Mouse (Mus musculus): ENCODE results near the gene Mrgpre. TPM values are rescaled to one million over a fixed set of nuclear protein-coding genes. Genes with fewer than 3 reads are reported as not detected.

The Mrgpre gene
- total and polyA plus RNA-seq, 3 experiments, result 0.15 to 0.18 TPM; not detected in 1

GRCm38 (mm10) chr7:143783378-143783995 lies 813 bp downstream of the Mrgpre start:
- Histone ChIP-seq H3K79me2 (ENCODE audit: control insufficient read depth, insufficient read depth, low read length, poor library complexity) (no peaks in the 10 kb centered on the region), H3K4me1 (ENCODE audit: control insufficient read depth in 1 of 2, insufficient read depth in 2 of 2, low read length in 2 of 2) (peaks cover 2 to 16% of the 10 kb centered on the region in 2 experiments), H3K27me3 (ENCODE audit: control insufficient read depth in 1 of 2, insufficient read depth in 2 of 2, low read length in 2 of 2) (no peaks in the 10 kb centered on the region), H3K36me3 (ENCODE audit: control insufficient read depth in 1 of 2, insufficient read depth in 2 of 2, low read length in 2 of 2) (no peaks in the 10 kb centered on the region; a peak in 2 of 4 replicates), H3K9ac (ENCODE audit: control insufficient read depth, low read depth, low read length, poor library complexity, severe bottlenecking) (peak overlapping the region; percentile 65; the same call in 1 of the 2 replicates), H3K9me3 (replicated peaks; ENCODE audit: insufficient read depth, low read length) (no peaks in the 10 kb centered on the region), H3K4me3 (ENCODE audit: control insufficient read depth in 1 of 2, insufficient read depth in 1 of 2, low read depth in 2 of 2, low read length in 2 of 2) (peak overlapping the region; percentile 53 to 78; a peak in 3 of 4 replicates), H3K27ac (ENCODE audit: control insufficient read depth, low read depth, low read length) (no peak overlapping the region)
- TF ChIP-seq ETS1 (IDR thresholded peaks at IDR 0.05; ENCODE audit: low read depth, low read length) (no peak), MYC (IDR thresholded peaks at IDR 0.05; ENCODE audit: low read depth, low read length) (no peak), ZMIZ1 (IDR thresholded peaks at IDR 0.05; ENCODE audit: low read depth, low read length) (no peak)
- peak; percentile 32 for DNase-seq (ENCODE audit: low read depth, low spot score)

GRCm38 (mm10) chr7:143777375-143777774 lies 6.9 kb downstream of the Mrgpre start:
- H3K79me2 ChIP-seq (ENCODE audit: control insufficient read depth, insufficient read depth, low read length, poor library complexity), result no peaks in the 10 kb centered on the region
- H3K9ac ChIP-seq (ENCODE audit: control insufficient read depth, low read depth, low read length, poor library complexity, severe bottlenecking), result no peak overlapping the region
- H3K4me3 ChIP-seq (ENCODE audit: control insufficient read depth in 1 of 2, insufficient read depth in 1 of 2, low read depth in 2 of 2, low read length in 2 of 2), result no peak overlapping the region
- TF ChIP-seq UBTF (IDR thresholded peaks at IDR 0.05; ENCODE audit: borderline replicate concordance, insufficient read depth, low read depth, low read length) (no peak), SIN3A (IDR thresholded peaks at IDR 0.05; ENCODE audit: low read length) (no peak), JUND (IDR thresholded peaks at IDR 0.05; ENCODE audit: low read depth, low read length) (no peak), MEF2A (IDR thresholded peaks at IDR 0.05; ENCODE audit: extremely low read depth, insufficient replicate concordance, low read depth, low read length, poor library complexity, severe bottlenecking) (no peak), CTCF (IDR thresholded peaks at IDR 0.05 in 2 of 3, conservative IDR thresholded peaks at IDR 0.05 in 1 of 3; ENCODE audit: control insufficient read depth in 1 of 3, insufficient read depth in 1 of 3, low read depth in 2 of 3, low read length in 3 of 3, poor library complexity in 1 of 3, severe bottlenecking in 1 of 3) (no peak), POLR2AphosphoS5 (IDR thresholded peaks at IDR 0.05; ENCODE audit: borderline replicate concordance, low read depth, low read length) (no peak), ZNF384 (IDR thresholded peaks at IDR 0.05; ENCODE audit: low read depth, low read length) (no peak), RAD21 (IDR thresholded peaks at IDR 0.05; ENCODE audit: low read depth, low read length) (no peak), USF2 (IDR thresholded peaks at IDR 0.05; ENCODE audit: borderline replicate concordance in 1 of 2, insufficient read depth in 1 of 2, low read depth in 1 of 2, low read length in 2 of 2) (no peak)
- DNase-seq (ENCODE audit: low read depth, low spot score), result no peak
- H3K9me3 ChIP-seq (replicated peaks; ENCODE audit: insufficient read depth, low read length), result no peaks in the 10 kb centered on the region
- no peaks in the 10 kb centered on the region for H3K4me1 ChIP-seq (ENCODE audit: control insufficient read depth in 1 of 2, insufficient read depth in 2 of 2, low read length in 2 of 2)
- H3K27ac ChIP-seq (ENCODE audit: control insufficient read depth, low read depth, low read length), result no peak overlapping the region
- H3K36me3 ChIP-seq (ENCODE audit: control insufficient read depth in 1 of 2, insufficient read depth in 2 of 2, low read length in 2 of 2), result no peaks in the 10 kb centered on the region
- H3K27me3 ChIP-seq (ENCODE audit: control insufficient read depth in 1 of 2, insufficient read depth in 2 of 2, low read length in 2 of 2), result peaks cover 0 to 2% of the 10 kb centered on the region in 2 experiments; a peak in 1 of 4 replicates

- Histone ChIP-seq H3K27ac (ENCODE audit: control insufficient read depth, low read depth, low read length) (no peak overlapping the region), H3K4me1 (ENCODE audit: control insufficient read depth in 1 of 2, insufficient read depth in 2 of 2, low read length in 2 of 2) (no peaks in the 10 kb centered on the region), H3K4me3 (ENCODE audit: control insufficient read depth in 1 of 2, insufficient read depth in 1 of 2, low read depth in 2 of 2, low read length in 2 of 2) (no peak overlapping the region), H3K27me3 (ENCODE audit: control insufficient read depth in 1 of 2, insufficient read depth in 2 of 2, low read length in 2 of 2) (peaks cover 0 to 2% of the 10 kb centered on the region in 2 experiments; a peak in 1 of 4 replicates), H3K9ac (ENCODE audit: control insufficient read depth, low read depth, low read length, poor library complexity, severe bottlenecking) (no peak overlapping the region), H3K9me3 (replicated peaks; ENCODE audit: insufficient read depth, low read length) (no peaks in the 10 kb centered on the region), H3K79me2 (ENCODE audit: control insufficient read depth, insufficient read depth, low read length, poor library complexity) (no peaks in the 10 kb centered on the region), H3K36me3 (ENCODE audit: control insufficient read depth in 1 of 2, insufficient read depth in 2 of 2, low read length in 2 of 2) (no peaks in the 10 kb centered on the region)
- TF ChIP-seq KAT2A (conservative IDR thresholded peaks at IDR 0.05; ENCODE audit: low read depth, low read length), result no peak
- no peak for TF ChIP-seq NELFE (IDR thresholded peaks at IDR 0.05; ENCODE audit: low read depth, low read length)
- TF ChIP-seq MEF2A (IDR thresholded peaks at IDR 0.05; ENCODE audit: extremely low read depth, insufficient replicate concordance, low read depth, low read length, poor library complexity, severe bottlenecking), result no peak
- no peak for TF ChIP-seq USF1 (IDR thresholded peaks at IDR 0.05; ENCODE audit: low read depth, low read length)
- no peak for TF ChIP-seq POLR2AphosphoS5 (IDR thresholded peaks at IDR 0.05; ENCODE audit: borderline replicate concordance, low read depth, low read length)
- no peak for TF ChIP-seq POLR2AphosphoS2 (IDR thresholded peaks at IDR 0.05; ENCODE audit: low read length)
- no peak for TF ChIP-seq E2F4 (IDR thresholded peaks at IDR 0.05; ENCODE audit: borderline replicate concordance, low read depth, low read length)
- no peak for TF ChIP-seq ZKSCAN1 (IDR thresholded peaks at IDR 0.05; ENCODE audit: low read depth, low read length)
- TF ChIP-seq BHLHE40 (IDR thresholded peaks at IDR 0.05; ENCODE audit: borderline replicate concordance, low read depth, low read length), result no peak
- no peak for TF ChIP-seq RAD21 (IDR thresholded peaks at IDR 0.05; ENCODE audit: low read depth, low read length)
- TF ChIP-seq MXI1 (IDR thresholded peaks at IDR 0.05; ENCODE audit: low read depth, low read length), result no peak
- no peak for TF ChIP-seq ZC3H11A (IDR thresholded peaks at IDR 0.05; ENCODE audit: low read depth, low read length)
- no peak for TF ChIP-seq UBTF (IDR thresholded peaks at IDR 0.05; ENCODE audit: borderline replicate concordance, insufficient read depth, low read depth, low read length)
- TF ChIP-seq ZNF384 (IDR thresholded peaks at IDR 0.05; ENCODE audit: low read depth, low read length), result no peak
- TF ChIP-seq CTCF (IDR thresholded peaks at IDR 0.05 in 2 of 3, conservative IDR thresholded peaks at IDR 0.05 in 1 of 3; ENCODE audit: control insufficient read depth in 1 of 3, insufficient read depth in 1 of 3, low read depth in 2 of 3, low read length in 3 of 3, poor library complexity in 1 of 3, severe bottlenecking in 1 of 3), result no peak
- TF ChIP-seq GABPA (IDR thresholded peaks at IDR 0.05; ENCODE audit: low read depth, low read length), result no peak
- DNase-seq (ENCODE audit: low read depth, low spot score), result no peak
Measured at GRCm38 (mm10) chr7:143776137-143776536, 8.2 kb downstream of the Mrgpre start.

Measured in MEL (cell line).